Mouse (Mus musculus): ENCODE results near the gene Fto. TPM values are rescaled to one million over a fixed set of nuclear protein-coding genes. Genes with fewer than 3 reads are reported as not detected.

The Fto gene
- total RNA-seq, 1 experiment, result 16.8 TPM

- TF ChIP-seq HCFC1 (IDR thresholded peaks at IDR 0.05; ENCODE audit: borderline replicate concordance, insufficient read depth, low read length) (no peak), ZC3H11A (IDR thresholded peaks at IDR 0.05; ENCODE audit: borderline replicate concordance, low read depth, low read length) (no peak), MAFK (IDR thresholded peaks at IDR 0.05; ENCODE audit: insufficient read depth, low read depth, low read length) (no peak), CHD2 (IDR thresholded peaks at IDR 0.05; ENCODE audit: low read depth, low read length) (no peak), ZNF384 (IDR thresholded peaks at IDR 0.05; ENCODE audit: low read depth, low read length) (no peak)
- H3K36me3 ChIP-seq (ENCODE audit: control insufficient read depth, insufficient read depth, low read length, poor library complexity, severe bottlenecking), result no peaks in the 10 kb centered on the region
- peaks cover 2 to 8% of the 10 kb centered on the region in 2 experiments; a peak in 2 of 4 replicates for H3K4me1 ChIP-seq (ENCODE audit: control insufficient read depth in 2 of 2, insufficient read depth in 2 of 2, low read length in 2 of 2, poor library complexity in 1 of 2)
- H3K9me3 ChIP-seq (ENCODE audit: control insufficient read depth, insufficient read depth, low read depth, low read length), result no peaks in the 10 kb centered on the region
- H3K27ac ChIP-seq (ENCODE audit: insufficient read depth, low read depth, low read length, poor library complexity, severe bottlenecking), result no peak overlapping the region
- H3K4me3 ChIP-seq (ENCODE audit: insufficient read depth in 1 of 2, low read depth in 1 of 2, low read length in 2 of 2, poor library complexity in 1 of 2, severe bottlenecking in 1 of 2), result no peak overlapping the region
- DNase-seq (ENCODE audit: low read depth, low spot score), result no peak
- in situ Hi-C loops (cut with MboI; ENCODE audit: low sequenced_read_pairs in 2 of 2, unreplicated experiment in 2 of 2), result no loop called here
- H3K9ac ChIP-seq (ENCODE audit: insufficient read depth, low read depth, low read length, poor library complexity, severe bottlenecking), result no peak overlapping the region
Observed at GRCm38 (mm10) chr8:91565869-91566502, 252.7 kb downstream of the Fto start.

- Histone ChIP-seq H3K27ac (ENCODE audit: insufficient read depth, low read depth, low read length, poor library complexity, severe bottlenecking) (no peak overlapping the region), H3K4me3 (ENCODE audit: insufficient read depth in 1 of 2, low read depth in 1 of 2, low read length in 2 of 2, poor library complexity in 1 of 2, severe bottlenecking in 1 of 2) (no peak overlapping the region), H3K9me3 (ENCODE audit: control insufficient read depth, insufficient read depth, low read depth, low read length) (no peaks in the 10 kb centered on the region), H3K4me1 (ENCODE audit: control insufficient read depth in 2 of 2, insufficient read depth in 2 of 2, low read length in 2 of 2, poor library complexity in 1 of 2) (peaks cover 2 to 8% of the 10 kb centered on the region in 2 experiments; a peak in 2 of 4 replicates), H3K9ac (ENCODE audit: insufficient read depth, low read depth, low read length, poor library complexity, severe bottlenecking) (no peak overlapping the region), H3K36me3 (ENCODE audit: control insufficient read depth, insufficient read depth, low read length, poor library complexity, severe bottlenecking) (no peaks in the 10 kb centered on the region)
- in situ Hi-C loops (cut with MboI; ENCODE audit: low sequenced_read_pairs in 2 of 2, unreplicated experiment in 2 of 2), result no loop called here
- TF ChIP-seq ZC3H11A (IDR thresholded peaks at IDR 0.05; ENCODE audit: borderline replicate concordance, low read depth, low read length) (no peak), CHD2 (IDR thresholded peaks at IDR 0.05; ENCODE audit: low read depth, low read length) (no peak), ZNF384 (IDR thresholded peaks at IDR 0.05; ENCODE audit: low read depth, low read length) (no peak), MAFK (IDR thresholded peaks at IDR 0.05; ENCODE audit: insufficient read depth, low read depth, low read length) (no peak), HCFC1 (IDR thresholded peaks at IDR 0.05; ENCODE audit: borderline replicate concordance, insufficient read depth, low read length) (no peak)
- DNase-seq (ENCODE audit: low read depth, low spot score), result no peak
Observed at GRCm38 (mm10) chr8:91566503-91566869, 253.2 kb downstream of the Fto start.

GRCm38 (mm10) chr8:91569874-91570273 lies 256.5 kb downstream of the Fto start:
- DNase-seq (ENCODE audit: low read depth, low spot score), result no peak
- Histone ChIP-seq H3K9me3 (ENCODE audit: control insufficient read depth, insufficient read depth, low read depth, low read length) (no peaks in the 10 kb centered on the region), H3K27ac (ENCODE audit: insufficient read depth, low read depth, low read length, poor library complexity, severe bottlenecking) (no peak overlapping the region), H3K36me3 (ENCODE audit: control insufficient read depth, insufficient read depth, low read length, poor library complexity, severe bottlenecking) (no peaks in the 10 kb centered on the region), H3K4me1 (ENCODE audit: control insufficient read depth in 2 of 2, insufficient read depth in 2 of 2, low read length in 2 of 2, poor library complexity in 1 of 2) (peaks cover 0 to 5% of the 10 kb centered on the region in 2 experiments; a peak in 1 of 4 replicates), H3K4me3 (ENCODE audit: insufficient read depth in 1 of 2, low read depth in 1 of 2, low read length in 2 of 2, poor library complexity in 1 of 2, severe bottlenecking in 1 of 2) (no peak overlapping the region), H3K9ac (ENCODE audit: insufficient read depth, low read depth, low read length, poor library complexity, severe bottlenecking) (no peak overlapping the region)
- TF ChIP-seq CHD2 (IDR thresholded peaks at IDR 0.05; ENCODE audit: low read depth, low read length) (no peak), MAFK (IDR thresholded peaks at IDR 0.05; ENCODE audit: insufficient read depth, low read depth, low read length) (no peak)
- in situ Hi-C loops (cut with MboI; ENCODE audit: low sequenced_read_pairs in 2 of 2, unreplicated experiment in 2 of 2), result no loop called here

GRCm38 (mm10) chr8:91570809-91571208 lies 257.5 kb downstream of the Fto start:
- no peaks in the 10 kb centered on the region for H3K36me3 ChIP-seq (ENCODE audit: control insufficient read depth, insufficient read depth, low read length, poor library complexity, severe bottlenecking)
- no peak overlapping the region for H3K4me3 ChIP-seq (ENCODE audit: insufficient read depth in 1 of 2, low read depth in 1 of 2, low read length in 2 of 2, poor library complexity in 1 of 2, severe bottlenecking in 1 of 2)
- in situ Hi-C loops (cut with MboI; ENCODE audit: low sequenced_read_pairs in 2 of 2, unreplicated experiment in 2 of 2), result no loop called here
- H3K9me3 ChIP-seq (ENCODE audit: control insufficient read depth, insufficient read depth, low read depth, low read length), result no peaks in the 10 kb centered on the region
- TF ChIP-seq CHD2 (IDR thresholded peaks at IDR 0.05; ENCODE audit: low read depth, low read length), result no peak
- TF ChIP-seq HCFC1 (IDR thresholded peaks at IDR 0.05; ENCODE audit: borderline replicate concordance, insufficient read depth, low read length), result no peak
- no peak for TF ChIP-seq ZC3H11A (IDR thresholded peaks at IDR 0.05; ENCODE audit: borderline replicate concordance, low read depth, low read length)
- no peak for TF ChIP-seq MAFK (IDR thresholded peaks at IDR 0.05; ENCODE audit: insufficient read depth, low read depth, low read length)
- no peak for TF ChIP-seq ZNF384 (IDR thresholded peaks at IDR 0.05; ENCODE audit: low read depth, low read length)
- DNase-seq (ENCODE audit: low read depth, low spot score), result no peak
- no peak overlapping the region for H3K27ac ChIP-seq (ENCODE audit: insufficient read depth, low read depth, low read length, poor library complexity, severe bottlenecking)
- peaks cover 0 to 5% of the 10 kb centered on the region in 2 experiments; a peak in 1 of 4 replicates for H3K4me1 ChIP-seq (ENCODE audit: control insufficient read depth in 2 of 2, insufficient read depth in 2 of 2, low read length in 2 of 2, poor library complexity in 1 of 2)
- H3K9ac ChIP-seq (ENCODE audit: insufficient read depth, low read depth, low read length, poor library complexity, severe bottlenecking), result no peak overlapping the region

DNA sequence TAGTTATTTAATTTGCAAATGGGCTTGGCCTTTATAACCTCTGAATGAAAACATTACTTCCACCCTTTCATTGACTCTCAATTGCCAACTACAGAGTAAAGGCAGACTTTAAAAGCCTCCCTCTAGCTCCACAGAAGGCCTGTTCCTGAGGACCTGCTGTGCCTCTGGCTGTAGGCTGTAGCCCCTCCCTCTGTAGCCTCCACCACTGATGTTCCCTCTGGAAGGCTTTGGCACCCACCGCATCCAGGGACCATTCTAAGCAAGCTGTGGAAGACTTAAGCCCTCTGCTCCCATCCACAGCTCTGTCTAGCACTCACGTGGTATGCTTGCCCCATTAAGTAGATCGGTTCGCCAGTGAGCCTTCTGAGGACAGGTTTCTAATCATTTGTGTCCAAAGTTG lies 258.7 kb downstream of the Fto start:
- Histone ChIP-seq H3K27ac (ENCODE audit: insufficient read depth, low read depth, low read length, poor library complexity, severe bottlenecking) (no peak overlapping the region), H3K4me3 (ENCODE audit: insufficient read depth in 1 of 2, low read depth in 1 of 2, low read length in 2 of 2, poor library complexity in 1 of 2, severe bottlenecking in 1 of 2) (no peak overlapping the region), H3K9ac (ENCODE audit: insufficient read depth, low read depth, low read length, poor library complexity, severe bottlenecking) (no peak overlapping the region), H3K36me3 (ENCODE audit: control insufficient read depth, insufficient read depth, low read length, poor library complexity, severe bottlenecking) (no peaks in the 10 kb centered on the region), H3K9me3 (ENCODE audit: control insufficient read depth, insufficient read depth, low read depth, low read length) (no peaks in the 10 kb centered on the region), H3K4me1 (ENCODE audit: control insufficient read depth in 2 of 2, insufficient read depth in 2 of 2, low read length in 2 of 2, poor library complexity in 1 of 2) (peaks cover 0 to 5% of the 10 kb centered on the region in 2 experiments; a peak in 1 of 4 replicates)
- TF ChIP-seq ZNF384 (IDR thresholded peaks at IDR 0.05; ENCODE audit: low read depth, low read length) (no peak), HCFC1 (IDR thresholded peaks at IDR 0.05; ENCODE audit: borderline replicate concordance, insufficient read depth, low read length) (no peak), CHD2 (IDR thresholded peaks at IDR 0.05; ENCODE audit: low read depth, low read length) (no peak), ZC3H11A (IDR thresholded peaks at IDR 0.05; ENCODE audit: borderline replicate concordance, low read depth, low read length) (no peak), MAFK (IDR thresholded peaks at IDR 0.05; ENCODE audit: insufficient read depth, low read depth, low read length) (no peak)
- in situ Hi-C loops (cut with MboI; ENCODE audit: low sequenced_read_pairs in 2 of 2, unreplicated experiment in 2 of 2), result no loop called here
- no peak for DNase-seq (ENCODE audit: low read depth, low spot score)
